Mouse (Mus musculus) forebrain, postnatal 0 days (tissue): ENCODE measurements at regions not wholly inside any gene's neighbourhood (a gene's known extent, or its start where the extent isn't known, plus 50 kb on each side); places are given as distances from the start of the nearest gene placed in this dataset.
A peak's percentile ranks its signal among the peaks of the same experiment; 100 is the strongest.

ENCODE experiments used
- ATAC-seq: fragments of 200-750 bp; cut with Nextera tagmentation; 2 replicates; pipeline ENCODE4 v1.8.0; 2017; ENCODE audit warnings: mild to moderate bottlenecking, moderate library complexity
- DNase-seq: peaks from one replicate; pipeline ENCODE4 v3.0.0-alpha.2; 2015
- H3K27ac ChIP-seq: fragments of 300-500 bp; sonication (generic); 2 replicates; pipeline ENCODE4 v1.5.1; 2014; ENCODE audit warnings: low read depth, mild to moderate bottlenecking, antibody characterized with exemption, low read length, moderate library complexity, mixed read lengths
- H3K27me3 ChIP-seq: fragments of 300-500 bp; sonication (generic); 2 replicates; pipeline ENCODE4 v1.6.1; 2014; ENCODE audit warnings: mild to moderate bottlenecking, low read length, mixed read lengths; ENCODE audit not compliant: insufficient read depth
- H3K36me3 ChIP-seq: fragments of 300-500 bp; sonication (generic); 2 replicates; pipeline ENCODE4 v1.6.1; 2014; ENCODE audit warnings: mild to moderate bottlenecking, moderate library complexity; ENCODE audit not compliant: insufficient read depth
- H3K4me1 ChIP-seq: fragments of 300-500 bp; sonication (generic); 2 replicates; pipeline ENCODE4 v1.6.1; 2014; ENCODE audit warnings: antibody characterized with exemption; ENCODE audit not compliant: insufficient read depth
- H3K4me2 ChIP-seq: fragments of 300-500 bp; sonication (generic); 2 replicates; pipeline ENCODE4 v1.6.1; 2014; ENCODE audit warnings: low read depth, mild to moderate bottlenecking, moderate library complexity
- H3K4me3 ChIP-seq: fragments of 300-500 bp; sonication (generic); 2 replicates; pipeline ENCODE4 v1.5.1; 2014; ENCODE audit warnings: low read depth, low read length, mixed read lengths
- H3K9ac ChIP-seq: fragments of 300-500 bp; sonication (generic); 2 replicates; pipeline ENCODE4 v1.6.1; 2014; ENCODE audit warnings: mild to moderate bottlenecking
- H3K9me3 ChIP-seq: fragments of 300-500 bp; sonication (generic); 2 replicates; pipeline ENCODE4 v1.6.1; 2016; ENCODE audit warnings: low read length
- CTCF ChIP-seq: sonication (generic); IDR thresholded peaks from 2 replicates; pipeline ENCODE4 v1.5.1; 2016; ENCODE audit warnings: antibody characterized with exemption, control low read depth, low read depth
- WGBS: fragments of 180-500 bp; shearing (Covaris S2); extraction: QIAGEN DNeasy Blood & Tissue Kit; methylation state at CpG from one replicate; pipeline ENCODE4 v1.1.7; 2014; 5-methylcytosine and 5-hydroxymethylcytosine counted together

DNA sequence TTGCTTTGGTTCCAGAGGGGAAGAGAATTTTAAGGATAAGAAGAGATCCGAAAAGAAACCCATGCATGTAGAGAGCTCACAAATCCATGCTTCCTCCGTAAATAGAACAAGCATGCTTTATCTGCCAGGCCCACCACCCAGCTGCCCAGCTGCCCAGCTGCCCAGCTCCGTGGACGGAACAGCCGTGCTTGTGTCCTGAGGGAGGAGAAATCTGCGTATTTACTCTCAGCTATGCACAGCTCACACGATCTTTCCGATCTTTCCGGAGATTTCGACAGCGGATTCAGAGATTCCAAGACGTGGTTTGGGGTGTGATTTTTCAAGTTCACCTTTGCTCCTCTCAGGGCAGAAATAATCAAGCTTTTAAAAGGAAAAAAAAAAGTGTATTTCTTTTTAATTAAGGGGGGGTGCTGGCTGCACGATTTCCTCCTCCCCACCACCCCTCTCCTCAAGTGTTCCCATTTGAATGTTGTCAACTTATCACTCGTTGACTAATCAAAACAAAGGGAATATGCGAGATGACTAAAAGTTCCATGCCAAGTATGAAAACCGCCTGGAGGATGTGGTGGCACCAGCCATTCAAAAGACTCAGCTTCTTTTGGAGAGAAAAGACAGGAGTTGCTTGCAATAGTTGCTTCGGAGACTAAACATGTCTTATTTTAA is 2293.2 kb upstream of the Gm7489 start:
- Histone ChIP-seq H3K27ac (no peak overlapping the region), H3K4me3 (peak overlapping the region; percentile 16; the same call in 1 of the 2 replicates), H3K36me3 (no peaks in the 10 kb centered on the region), H3K4me2 (peak overlapping the region; percentile 40), H3K27me3 (no peaks in the 10 kb centered on the region), H3K9ac (no peak overlapping the region), H3K9me3 (no peaks in the 10 kb centered on the region), H3K4me1 (peaks cover 7% of the 10 kb centered on the region)
- ATAC-seq: peak; percentile 69
- TF ChIP-seq CTCF: no peak
- DNase-seq: peak; percentile 23
- 39% methylated on average over 17 of the region's 17 CpGs for WGBS

DNA sequence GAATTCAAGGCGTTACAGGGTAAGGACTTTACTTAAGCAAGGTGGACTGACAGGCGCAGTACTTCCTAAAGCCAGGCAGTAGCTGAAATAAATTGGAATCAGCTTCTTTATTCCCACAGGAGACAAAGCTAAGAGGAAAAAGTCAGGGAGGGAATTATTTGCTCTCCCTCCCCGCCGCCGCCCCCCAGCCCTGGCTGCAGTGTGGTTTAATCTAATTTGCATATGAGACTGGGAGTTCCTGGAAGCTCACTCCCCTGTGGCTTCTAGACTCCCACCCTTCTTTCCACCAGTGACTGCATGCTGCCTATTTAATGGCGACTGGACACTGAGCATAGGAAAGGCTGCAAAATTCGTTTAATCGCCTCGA is 2292.7 kb upstream of the Gm7489 start:
- peak; percentile 36; the same call in 1 of the 2 replicates for ATAC-seq
- Histone ChIP-seq H3K9me3 (no peaks in the 10 kb centered on the region), H3K4me3 (peak overlapping the region; percentile 16; the same call in 1 of the 2 replicates), H3K36me3 (no peaks in the 10 kb centered on the region), H3K4me1 (peaks cover 7% of the 10 kb centered on the region), H3K27me3 (no peaks in the 10 kb centered on the region), H3K4me2 (peak overlapping the region; percentile 40), H3K9ac (no peak overlapping the region), H3K27ac (no peak overlapping the region)
- no peak for TF ChIP-seq CTCF
- 28% methylated on average over 9 of the region's 9 CpGs for WGBS
- peak; percentile 24 for DNase-seq

DNA sequence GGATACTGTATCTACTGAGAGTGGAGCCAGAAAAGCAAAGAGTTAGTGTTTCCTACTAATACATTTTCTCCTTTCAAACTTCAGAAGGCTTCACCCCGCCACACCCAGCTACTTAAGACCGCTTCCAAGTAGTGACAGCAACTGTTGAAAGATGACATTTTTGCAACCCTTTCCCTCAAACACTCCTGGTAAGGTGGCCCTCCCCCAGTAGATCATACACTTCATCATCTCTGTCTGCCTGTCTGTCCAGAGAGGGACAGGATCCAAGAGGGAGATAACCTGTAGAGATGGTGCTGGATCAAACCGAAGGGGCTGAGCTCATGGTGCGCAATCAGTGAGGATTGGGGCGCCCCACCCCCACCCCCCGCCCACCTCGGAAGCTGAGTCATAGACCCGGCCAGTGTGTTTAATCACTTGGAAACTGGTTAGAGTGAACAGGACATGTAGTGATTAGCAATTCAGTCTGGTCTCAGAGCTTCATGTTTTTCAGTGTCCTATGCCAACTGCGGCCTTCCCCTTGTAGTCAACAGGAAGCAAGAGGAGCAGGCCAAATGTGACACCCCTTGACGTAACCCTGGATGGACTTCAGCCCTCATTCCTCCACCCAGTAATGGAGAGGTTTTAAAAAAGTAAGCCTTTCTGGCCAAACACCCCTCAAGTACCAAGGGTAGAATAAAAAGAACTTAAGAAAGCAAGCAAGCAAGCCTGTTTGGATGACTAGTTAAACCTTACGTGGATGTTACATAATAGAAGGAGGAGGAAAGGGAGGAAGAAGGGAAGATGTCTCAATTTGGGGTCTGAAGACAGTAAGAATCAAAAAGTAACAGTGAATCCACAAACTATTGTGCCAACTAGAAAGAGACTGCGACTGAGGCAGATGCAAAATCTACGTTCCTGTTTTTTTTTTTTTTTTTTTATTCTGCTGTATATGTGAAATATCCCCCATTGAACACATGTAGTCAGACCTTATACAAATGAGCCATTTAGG is 2291.9 kb upstream of the Gm7489 start:
- 74% methylated on average over 13 of the region's 13 CpGs for WGBS
- Histone ChIP-seq H3K4me2 (peak overlapping the region; percentile 40; the same call in 1 of the 2 replicates), H3K36me3 (no peaks in the 10 kb centered on the region), H3K4me3 (no peak overlapping the region), H3K4me1 (peaks cover 7% of the 10 kb centered on the region), H3K9ac (no peak overlapping the region), H3K27me3 (no peaks in the 10 kb centered on the region), H3K9me3 (no peaks in the 10 kb centered on the region), H3K27ac (no peak overlapping the region)
- no peak for TF ChIP-seq CTCF
- DNase-seq: no peak
- no peak for ATAC-seq

DNA sequence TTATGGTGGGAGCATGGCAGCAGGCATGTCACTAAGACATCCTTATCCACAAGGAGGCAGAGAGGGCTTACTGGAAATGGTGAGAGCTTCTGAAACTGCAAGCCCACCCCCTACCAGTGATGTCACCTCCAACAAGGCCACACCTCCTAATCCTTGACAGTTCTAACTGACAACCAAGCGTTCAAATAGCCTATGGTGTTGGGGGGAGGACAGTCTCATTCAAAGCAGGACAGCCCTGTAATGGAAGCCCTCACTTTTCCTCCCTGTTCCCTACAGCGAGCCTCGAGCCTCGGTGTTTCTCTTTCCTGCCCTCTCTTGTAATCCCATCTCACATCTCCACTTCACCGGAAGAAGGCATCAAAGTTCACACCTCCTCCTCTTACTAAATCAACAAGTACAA is 2290.6 kb upstream of the Gm7489 start:
- DNase-seq: no peak
- Histone ChIP-seq H3K36me3 (no peaks in the 10 kb centered on the region), H3K27ac (no peak overlapping the region), H3K4me1 (peaks cover 7% of the 10 kb centered on the region), H3K9me3 (no peaks in the 10 kb centered on the region), H3K4me3 (no peak overlapping the region), H3K9ac (no peak overlapping the region), H3K4me2 (no peak overlapping the region), H3K27me3 (no peaks in the 10 kb centered on the region)
- TF ChIP-seq CTCF: no peak
- no peak for ATAC-seq
- WGBS: 82% methylated on average over 5 of the region's 5 CpGs

DNA sequence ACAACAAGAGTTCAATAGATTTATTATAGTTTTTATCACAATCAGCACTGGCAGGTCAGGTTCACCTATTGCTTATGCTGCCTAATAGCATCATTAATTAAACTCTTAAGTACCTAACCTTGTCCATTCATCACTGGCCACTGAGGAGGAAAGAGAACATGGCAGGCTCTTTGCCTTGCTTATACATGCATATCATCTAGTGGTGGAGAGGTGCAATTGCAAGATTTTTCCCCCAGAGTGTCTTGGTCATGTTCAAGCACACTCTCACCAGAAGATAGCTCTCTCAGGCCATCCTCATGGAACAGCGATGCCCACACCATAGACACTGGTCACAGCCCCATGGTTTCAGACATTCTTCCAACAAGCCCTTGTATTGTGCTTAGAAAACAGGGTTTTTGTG is 2289.1 kb upstream of the Gm7489 start:
- WGBS: 88% methylated on average over 1 of the region's 1 CpGs
- Histone ChIP-seq H3K4me3 (no peak overlapping the region), H3K36me3 (no peaks in the 10 kb centered on the region), H3K4me1 (peaks cover 7% of the 10 kb centered on the region), H3K4me2 (no peak overlapping the region), H3K27ac (no peak overlapping the region), H3K9ac (no peak overlapping the region), H3K27me3 (no peaks in the 10 kb centered on the region), H3K9me3 (no peaks in the 10 kb centered on the region)
- DNase-seq (no peak), ATAC-seq (no peak)
- TF ChIP-seq CTCF: peak; percentile 68

DNA sequence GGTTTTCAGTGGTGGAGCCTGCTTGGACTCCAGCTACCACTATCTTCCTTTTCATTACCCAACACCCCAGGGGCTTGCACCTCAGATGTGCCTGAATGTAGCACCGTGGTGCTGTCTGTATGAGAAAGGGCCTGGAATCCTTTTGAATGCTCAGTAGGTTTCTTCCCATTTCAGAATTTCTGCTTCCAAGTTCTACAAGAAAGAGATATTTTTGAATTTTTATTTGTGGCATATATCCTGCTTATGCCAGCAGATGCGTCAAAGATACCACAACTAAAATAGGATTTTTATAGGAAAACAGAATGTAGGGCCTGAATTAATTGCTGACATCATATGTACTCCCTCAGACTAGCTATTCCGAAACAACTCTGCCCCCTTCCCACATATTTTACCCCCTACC is 2286.9 kb upstream of the Gm7489 start:
- Histone ChIP-seq H3K9ac (no peak overlapping the region), H3K36me3 (no peaks in the 10 kb centered on the region), H3K4me3 (no peak overlapping the region), H3K27ac (no peak overlapping the region), H3K4me1 (no peaks in the 10 kb centered on the region), H3K27me3 (no peaks in the 10 kb centered on the region), H3K9me3 (no peaks in the 10 kb centered on the region), H3K4me2 (no peak overlapping the region)
- ATAC-seq (no peak), DNase-seq (no peak)
- no peak for TF ChIP-seq CTCF
- 70% methylated on average over 3 of the region's 3 CpGs for WGBS

DNA sequence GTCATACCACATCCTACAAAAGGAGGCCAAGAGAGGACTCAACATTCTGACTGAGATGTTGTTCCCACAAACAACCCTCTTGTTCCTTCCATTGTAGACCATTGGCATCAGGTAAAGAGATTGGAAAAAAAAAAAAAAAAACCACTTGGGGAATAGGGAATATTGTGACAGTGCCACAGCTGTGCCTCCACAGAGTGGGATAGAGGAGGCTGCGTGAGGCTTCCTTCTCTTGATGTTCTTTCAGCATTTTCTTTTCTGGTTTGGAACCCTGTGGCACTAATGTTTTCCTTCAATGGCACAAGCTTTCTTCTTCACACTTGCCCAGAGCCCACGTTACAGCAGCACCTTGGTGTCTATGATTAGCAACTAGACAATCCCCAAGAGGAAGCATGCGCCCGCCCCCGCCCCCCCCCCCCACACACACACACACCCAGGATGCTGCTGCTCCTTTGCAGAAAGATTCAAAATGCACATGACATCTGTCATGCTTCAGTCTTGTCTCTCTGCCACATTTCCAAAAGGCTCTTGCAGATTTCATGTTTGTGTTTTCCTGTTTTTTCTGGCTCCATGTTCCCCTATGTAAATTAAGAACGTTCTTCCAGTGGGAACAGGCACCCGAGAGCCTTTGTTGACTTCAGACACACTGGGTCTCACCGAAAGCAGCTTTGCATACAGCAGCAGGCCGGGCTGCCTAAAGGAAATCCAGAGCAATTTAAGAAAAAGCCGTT is 2283.4 kb upstream of the Gm7489 start:
- ATAC-seq: peak; percentile 53

More for the DNA sequence above, 2283.4 kb upstream of the Gm7489 start:
- TF ChIP-seq CTCF: no peak
- Histone ChIP-seq H3K4me1 (no peaks in the 10 kb centered on the region), H3K4me2 (no peak overlapping the region), H3K9ac (no peak overlapping the region), H3K9me3 (no peaks in the 10 kb centered on the region), H3K4me3 (no peak overlapping the region), H3K36me3 (no peaks in the 10 kb centered on the region), H3K27ac (no peak overlapping the region), H3K27me3 (no peaks in the 10 kb centered on the region)
- peak; percentile 54 for DNase-seq
- WGBS: 21% methylated on average over 10 of the region's 10 CpGs
